Mouse (Mus musculus) cerebellum, postnatal 36 days (tissue): ENCODE data around the gene Lrrc8d.
"Not testable (repeated sequence)": the region's sequence is repeated elsewhere in the genome, so short reads cannot be mapped to it uniquely, and the experiment has no call there.

Experiments
- DNase-seq, 2 experiments: peaks; one replicate each; pipeline ENCODE4 v3.0.0; 2021 to 2022; ENCODE audit warnings: mixed read lengths in 2 of 2

Gene Lrrc8d

GRCm38 (mm10) chr5:105861616-105862015 lies 161.8 kb downstream of the Lrrc8d start:
- DNase-seq = no peak

GRCm38 (mm10) chr5:105865110-105865628 lies 165.4 kb downstream of the Lrrc8d start:
- DNase-seq = not testable (repeated sequence)

- DNase-seq = no peak
Measured at GRCm38 (mm10) chr5:105867427-105867826, 167.7 kb downstream of the Lrrc8d start.

- DNase-seq = no peak
Measured at GRCm38 (mm10) chr5:105867841-105868447, 168.2 kb downstream of the Lrrc8d start.

- DNase-seq = peak; percentile 83 to 85
Measured at GRCm38 (mm10) chr5:105868593-105868992, 168.8 kb downstream of the Lrrc8d start.

GRCm38 (mm10) chr5:105869739-105870138 lies 170.0 kb downstream of the Lrrc8d start:
- no peak for DNase-seq

GRCm38 (mm10) chr5:105871140-105871539 lies 171.4 kb downstream of the Lrrc8d start:
- DNase-seq = no peak

GRCm38 (mm10) chr5:105872176-105872575 lies 172.4 kb downstream of the Lrrc8d start:
- no peak for DNase-seq

- no peak for DNase-seq
Measured at GRCm38 (mm10) chr5:105872916-105873315, 173.1 kb downstream of the Lrrc8d start.

GRCm38 (mm10) chr5:105873774-105874173 lies 174.0 kb downstream of the Lrrc8d start:
- DNase-seq = no peak

- no peak for DNase-seq
Measured at GRCm38 (mm10) chr5:105874476-105874875, 174.7 kb downstream of the Lrrc8d start.

- peak; percentile 85 to 93 for DNase-seq
Measured at GRCm38 (mm10) chr5:105876068-105876924, 176.5 kb downstream of the Lrrc8d start, which contains the start of gene Zfp326. TSS of gene Zfp326 (plus strand) at chr5:105876565.

GRCm38 (mm10) chr5:105876925-105877774 lies 177.4 kb downstream of the Lrrc8d start:
- peak; percentile 34 to 45 for DNase-seq
